Mouse (Mus musculus): ENCODE data around the gene Lman1l. TPM values are rescaled to one million over a fixed set of nuclear protein-coding genes. Genes with fewer than 3 reads are reported as not detected.

Gene Lman1l
- not detected in 2 replicates for polyA plus RNA-seq (2012; rRNA removed; ENCODE audit: low replicate concordance)

DNA sequence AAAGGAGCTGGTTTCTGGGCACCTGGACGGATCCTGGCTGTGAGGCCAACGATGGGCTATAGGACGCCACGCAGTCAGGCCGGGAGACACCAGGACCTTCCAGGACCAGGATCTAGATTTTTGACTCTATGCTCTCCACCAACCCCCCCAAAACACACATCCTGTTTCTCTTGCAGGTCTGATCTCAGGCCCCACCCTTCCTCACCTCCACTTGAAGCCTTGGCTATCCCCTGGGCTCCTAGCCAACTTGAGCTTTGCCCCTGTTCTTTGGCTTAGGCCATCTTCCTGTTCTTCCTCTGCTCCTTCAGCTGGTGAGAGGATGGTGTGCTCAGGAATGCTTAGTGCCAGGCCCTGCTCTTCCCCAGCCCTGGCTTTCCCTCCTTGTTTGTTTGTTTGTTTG, at the start of gene Lman1l:
Gene Lman1l (minus strand): TSS at position 101 of the 400 bp plus-strand sequence.

DNA sequence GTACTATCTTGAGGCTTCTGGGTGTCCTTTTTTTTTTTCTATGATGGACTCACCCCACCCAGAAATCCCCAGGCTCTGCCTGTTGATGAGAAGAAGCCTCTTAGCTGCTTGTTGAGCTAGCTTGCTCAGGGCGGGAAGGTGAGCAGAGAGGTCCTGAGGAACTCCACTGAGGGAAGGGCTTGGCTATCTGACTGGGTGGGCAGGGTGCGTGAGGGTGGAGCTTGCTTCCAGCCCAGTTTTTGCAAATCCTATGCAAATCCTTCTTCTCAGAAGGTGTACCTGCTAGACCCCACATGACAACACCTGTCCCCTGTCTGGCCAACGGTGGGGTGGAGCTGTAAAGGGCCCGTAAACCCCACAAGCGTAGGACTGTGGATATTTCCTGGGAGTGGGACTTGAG, 32.7 kb upstream of the Lman1l start, which contains the start of gene Csk:
Gene Csk (minus strand): TSS at position 349 of the 400 bp plus-strand sequence.

DNA sequence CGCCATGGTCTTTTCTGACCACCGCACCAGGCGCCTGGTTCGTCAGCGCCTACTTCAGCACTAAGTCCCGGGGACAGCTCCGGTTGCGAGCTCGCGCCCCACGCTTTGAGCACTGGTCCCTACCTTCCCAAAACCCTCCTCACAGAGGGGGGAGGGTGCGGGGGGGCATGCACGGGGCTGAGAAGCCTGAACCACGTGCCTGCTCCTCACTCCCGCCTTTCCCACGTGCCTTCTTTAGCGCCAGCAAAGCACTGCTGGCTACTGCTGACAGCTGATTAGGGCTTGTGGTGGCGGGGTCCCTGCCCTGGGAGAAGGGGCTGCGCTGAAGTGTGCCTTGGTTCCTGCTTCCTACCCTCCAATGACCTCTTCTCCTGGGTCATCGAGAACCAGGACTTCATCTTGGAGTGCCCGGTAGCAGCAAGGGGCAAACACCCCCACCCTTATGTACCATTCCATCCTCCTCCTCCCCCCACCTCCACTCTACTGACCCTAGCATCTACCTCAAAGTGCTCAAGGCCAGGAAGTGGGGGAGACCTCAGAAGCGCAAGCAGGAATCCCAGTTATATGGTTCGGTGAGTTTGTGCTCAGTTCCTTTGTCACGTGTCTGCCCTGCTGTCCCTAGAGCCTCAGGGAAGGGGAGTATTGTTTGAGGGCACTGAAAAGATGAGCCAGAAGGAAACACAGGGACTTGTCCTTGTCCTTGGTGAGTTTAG, 14.3 kb downstream of the Lman1l start, which contains the start of gene Cplx3:
Gene Cplx3 (minus strand): TSS at position 143 of the 713 bp plus-strand sequence.

DNA sequence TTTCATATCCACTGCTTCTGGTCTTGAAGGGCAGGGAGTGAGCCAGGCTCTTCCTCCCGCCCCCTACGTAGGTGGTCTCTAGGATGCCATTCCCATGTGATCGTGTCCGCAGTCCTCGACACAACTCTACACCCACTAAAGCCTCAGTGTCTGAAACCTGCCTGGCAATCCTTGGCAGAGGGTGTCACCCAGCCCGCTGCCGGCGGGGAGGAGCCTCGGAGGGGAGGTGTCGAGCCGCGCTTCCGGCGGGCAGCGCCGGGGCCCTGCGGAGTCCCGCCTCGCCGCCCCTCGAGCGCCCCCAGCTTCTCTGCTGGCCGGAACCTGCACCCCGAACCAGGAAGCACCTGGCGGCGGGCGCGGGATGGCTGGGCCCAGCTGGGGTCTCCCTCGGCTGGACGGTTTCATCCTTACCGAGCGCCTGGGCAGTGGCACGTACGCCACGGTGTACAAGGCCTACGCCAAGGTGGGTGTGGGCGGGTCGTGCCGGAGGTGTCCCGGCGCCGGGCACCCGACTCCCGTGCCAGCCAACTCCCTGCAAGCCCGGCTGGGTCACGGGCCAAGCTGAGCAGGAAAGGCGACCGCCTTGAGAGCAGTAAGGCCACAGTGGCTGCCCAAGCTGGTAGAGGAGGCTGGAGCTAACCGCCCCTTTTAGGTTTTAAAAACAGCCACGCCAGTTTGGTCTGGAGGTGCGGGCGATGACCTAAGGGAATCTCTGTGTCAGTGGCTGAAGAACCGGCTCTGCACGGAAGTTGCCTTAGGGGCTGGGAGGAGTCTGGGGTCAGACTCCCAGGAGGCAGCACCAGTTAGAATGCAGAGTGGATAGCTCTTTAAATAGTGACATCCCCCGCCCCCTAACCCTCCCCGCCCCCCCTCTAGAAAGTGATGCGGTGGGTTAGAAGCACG, 31.1 kb downstream of the Lman1l start, which contains the start of gene Ulk3:
Gene Ulk3 (plus strand): TSS at position 229 of the 903 bp plus-strand sequence.

DNA sequence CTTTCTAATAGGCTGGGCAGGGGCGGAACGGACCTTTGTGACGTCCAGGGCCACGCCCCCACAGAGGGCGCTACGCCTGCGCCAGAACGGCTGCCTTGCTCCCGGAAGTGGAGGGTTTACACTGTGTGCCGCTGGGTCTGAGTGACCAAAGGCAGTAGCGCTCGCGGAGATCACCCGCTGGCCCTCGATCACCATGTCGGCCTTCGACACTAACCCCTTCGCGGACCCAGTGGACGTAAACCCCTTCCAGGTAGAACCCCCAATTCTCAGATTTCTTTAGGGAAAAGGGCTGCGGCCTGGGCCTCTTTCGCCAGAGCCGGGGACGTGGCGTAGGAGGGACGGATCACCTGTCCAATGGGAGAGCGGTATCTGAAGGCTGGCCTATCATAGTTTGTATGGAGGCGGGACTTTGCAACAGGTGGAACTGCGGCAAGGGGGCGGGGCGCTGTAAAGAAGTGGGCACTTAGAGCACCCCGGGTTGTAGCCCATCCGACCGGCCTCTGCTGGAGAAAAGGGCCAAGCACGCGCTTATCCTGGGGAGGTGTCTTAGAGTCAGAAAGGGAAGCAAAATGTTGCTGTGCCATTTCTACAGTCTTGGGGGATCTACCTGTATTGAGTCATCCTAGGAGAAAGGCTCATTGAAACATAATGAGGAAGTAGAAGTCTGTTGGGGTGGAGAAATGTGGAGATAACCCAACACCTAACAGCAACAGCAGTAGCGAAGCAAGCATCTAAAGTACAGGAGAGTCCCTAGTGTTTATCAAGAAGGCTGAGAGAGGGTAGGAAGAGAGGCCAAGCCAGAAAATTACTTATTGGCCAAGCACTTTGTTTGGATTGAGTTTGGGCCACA, 59.5 kb downstream of the Lman1l start, which contains the start of gene Scamp2:
Gene Scamp2 (plus strand): TSS at position 83 of the 850 bp plus-strand sequence.

Other genes with a start within 250 kb of the Lman1l start
- 17.8 and 25.2 TPM in 2 replicates for gene Ppcdc, start 180.7 kb downstream of the Lman1l start, polyA plus RNA-seq (2012; rRNA removed; ENCODE audit: low replicate concordance)
- 134 and 141 TPM in 2 replicates for gene Scamp5, start 152.7 kb downstream of the Lman1l start, polyA plus RNA-seq (2012; rRNA removed; ENCODE audit: low replicate concordance)
- 3.0 and 7.2 TPM in 2 replicates for gene Rpp25, start 116.7 kb downstream of the Lman1l start, polyA plus RNA-seq (2012; rRNA removed; ENCODE audit: low replicate concordance)
- gene Cox5a, start 99.5 kb downstream of the Lman1l start, polyA plus RNA-seq (2012; rRNA removed; ENCODE audit: low replicate concordance) = 1,517 and 2,988 TPM in 2 replicates
- gene Fam219b, start 83.2 kb downstream of the Lman1l start, polyA plus RNA-seq (2012; rRNA removed; ENCODE audit: low replicate concordance) = 5.5 and 9.4 TPM in 2 replicates
- 49.8 and 96.3 TPM in 2 replicates for gene Mpi, start 68.0 kb downstream of the Lman1l start, polyA plus RNA-seq (2012; rRNA removed; ENCODE audit: low replicate concordance)
- 141 and 204 TPM in 2 replicates for gene Scamp2, start 59.8 kb downstream of the Lman1l start, polyA plus RNA-seq (2012; rRNA removed; ENCODE audit: low replicate concordance)
- gene Ulk3, start 31.3 kb downstream of the Lman1l start, polyA plus RNA-seq (2012; rRNA removed; ENCODE audit: low replicate concordance) = 14.0 and 14.6 TPM in 2 replicates
- not detected in 2 replicates for gene Cplx3, start 14.5 kb downstream of the Lman1l start, polyA plus RNA-seq (2012; rRNA removed; ENCODE audit: low replicate concordance)
- 59.9 and 96.3 TPM in 2 replicates for gene Csk, start 32.9 kb upstream of the Lman1l start, polyA plus RNA-seq (2012; rRNA removed; ENCODE audit: low replicate concordance)
- gene Cyp1a2, start 62.9 kb upstream of the Lman1l start, polyA plus RNA-seq (2012; rRNA removed; ENCODE audit: low replicate concordance) = 0.60 TPM in 1 of 2 replicates, not detected in the other
- 4.5 and 47.1 TPM in 2 replicates for gene Cyp1a1, start 67.2 kb upstream of the Lman1l start, polyA plus RNA-seq (2012; rRNA removed; ENCODE audit: low replicate concordance)
- gene Edc3, start 87.8 kb upstream of the Lman1l start, polyA plus RNA-seq (2012; rRNA removed; ENCODE audit: low replicate concordance) = 6.1 and 6.2 TPM in 2 replicates
- gene Clk3, start 145.1 kb upstream of the Lman1l start, polyA plus RNA-seq (2012; rRNA removed; ENCODE audit: low replicate concordance) = 41.9 and 49.1 TPM in 2 replicates
- gene Arid3b, start 216.0 kb upstream of the Lman1l start, polyA plus RNA-seq (2012; rRNA removed; ENCODE audit: low replicate concordance) = 7.4 and 7.8 TPM in 2 replicates